Mouse (Mus musculus): Measurements from ENCODE around the gene Rps11. TPM values are rescaled to one million over a fixed set of nuclear protein-coding genes. Genes with fewer than 3 reads are reported as not detected.

Rps11 gene
- polyA plus RNA-seq, 1 experiment: 2,217 TPM

DNA sequence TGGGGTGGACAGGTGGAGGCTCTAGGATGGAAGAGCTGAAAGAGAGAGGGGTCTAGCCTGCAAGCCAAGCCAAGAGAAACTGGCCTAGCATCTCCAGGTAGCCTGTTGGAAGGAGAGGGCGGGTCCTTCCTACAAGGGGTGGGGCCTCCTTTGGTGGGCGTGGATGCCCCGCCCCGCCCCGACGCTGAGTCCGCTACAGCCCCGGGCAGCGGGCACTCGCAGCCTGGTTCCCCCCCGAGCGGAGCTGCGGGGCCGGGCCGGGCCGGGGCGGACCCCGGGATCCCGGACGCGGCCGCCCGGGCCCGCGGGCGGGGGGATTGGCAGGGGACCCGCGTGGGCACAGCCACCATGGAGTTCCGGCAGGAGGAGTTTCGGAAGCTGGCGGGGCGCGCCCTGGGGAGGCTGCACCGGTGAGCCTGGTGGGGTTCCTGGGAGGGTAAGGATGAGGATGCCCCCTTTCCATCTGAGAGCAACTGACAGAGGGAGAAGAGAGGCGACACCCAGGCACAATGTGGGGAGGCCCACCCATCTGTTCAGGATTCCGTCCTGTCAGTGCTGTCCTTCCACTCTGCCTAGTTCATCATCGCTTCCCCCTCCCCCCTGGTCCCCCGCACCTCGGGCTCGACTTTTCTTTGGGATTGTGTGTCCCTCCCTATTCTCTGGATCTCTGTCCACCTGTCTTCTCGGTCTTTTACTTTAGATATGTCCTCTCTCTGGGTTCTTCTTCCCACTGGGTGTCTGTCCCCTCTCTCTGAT lies 39.7 kb upstream of the Rps11 start, which contains the start of gene Slc17a7:
Slc17a7 (plus strand) TSS at position 215 of the 756 bp plus-strand sequence.
- H3ac ChIP-seq (ENCODE audit: control insufficient read depth, insufficient read length): no peak within 1 kb of the TSS
- no peaks in the 10 kb centered on the region for H3K79me2 ChIP-seq (ENCODE audit: control insufficient read depth, insufficient read depth)
- H3K27me3 ChIP-seq (ENCODE audit: control insufficient read depth, insufficient read depth, insufficient read length): peaks cover 54% of the 10 kb centered on the region
- peak within 1 kb of the TSS; percentile 27 for H3K4me2 ChIP-seq (ENCODE audit: low read depth)
- H3K4me3 ChIP-seq: no peak within 1 kb of the TSS
- TF ChIP-seq E2F4 (IDR thresholded peaks at IDR 0.05; ENCODE audit: insufficient read depth) (no peak), MYOD1 (IDR thresholded peaks at IDR 0.05; ENCODE audit: control insufficient read depth in 1 of 3, insufficient read length in 2 of 3, low read depth in 2 of 3) (no peak), REST (IDR thresholded peaks at IDR 0.05; ENCODE audit: insufficient read depth, insufficient read length) (no peak), SRF (IDR thresholded peaks at IDR 0.05; ENCODE audit: control insufficient read depth, insufficient read length, low read depth) (no peak), USF1 (IDR thresholded peaks at IDR 0.05; ENCODE audit: low read depth) (no peak), TCF12 (IDR thresholded peaks at IDR 0.05; ENCODE audit: insufficient read depth, poor library complexity, severe bottlenecking) (no peak), CEBPB (IDR thresholded peaks at IDR 0.05; ENCODE audit: insufficient read depth, poor library complexity, severe bottlenecking) (no peak), MAX (IDR thresholded peaks at IDR 0.05; ENCODE audit: low read depth) (no peak), POLR2A (IDR thresholded peaks at IDR 0.05; ENCODE audit: insufficient read length, low read depth) (no peak), MYOG (IDR thresholded peaks at IDR 0.05; ENCODE audit: control insufficient read depth in 1 of 3, insufficient read depth in 1 of 3, insufficient read length in 2 of 3, low read depth in 2 of 3) (no peak), TCF3 (IDR thresholded peaks at IDR 0.05; ENCODE audit: insufficient read length, low read depth) (no peak), POLR2AphosphoS2 (IDR thresholded peaks at IDR 0.05; ENCODE audit: insufficient read length, low read depth) (no peak)
- H3K36me3 ChIP-seq (ENCODE audit: control insufficient read depth, insufficient read depth): no peaks in the 10 kb centered on the region

GRCm38 (mm10) chr7:45162996-45163615 lies 38.9 kb upstream of the Rps11 start:
- Histone ChIP-seq H3K36me3 (ENCODE audit: control insufficient read depth, insufficient read depth) (no peaks in the 10 kb centered on the region), H3K4me2 (ENCODE audit: low read depth) (no peak overlapping the region), H3K27me3 (ENCODE audit: control insufficient read depth, insufficient read depth, insufficient read length) (peaks cover 46% of the 10 kb centered on the region), H3K79me2 (ENCODE audit: control insufficient read depth, insufficient read depth) (no peaks in the 10 kb centered on the region), H3ac (ENCODE audit: control insufficient read depth, insufficient read length) (no peak overlapping the region), H3K4me3 (no peak overlapping the region)
- TF ChIP-seq SRF (IDR thresholded peaks at IDR 0.05; ENCODE audit: control insufficient read depth, insufficient read length, low read depth) (no peak), REST (IDR thresholded peaks at IDR 0.05; ENCODE audit: insufficient read depth, insufficient read length) (no peak), MAX (IDR thresholded peaks at IDR 0.05; ENCODE audit: low read depth) (no peak), POLR2AphosphoS2 (IDR thresholded peaks at IDR 0.05; ENCODE audit: insufficient read length, low read depth) (no peak)

DNA sequence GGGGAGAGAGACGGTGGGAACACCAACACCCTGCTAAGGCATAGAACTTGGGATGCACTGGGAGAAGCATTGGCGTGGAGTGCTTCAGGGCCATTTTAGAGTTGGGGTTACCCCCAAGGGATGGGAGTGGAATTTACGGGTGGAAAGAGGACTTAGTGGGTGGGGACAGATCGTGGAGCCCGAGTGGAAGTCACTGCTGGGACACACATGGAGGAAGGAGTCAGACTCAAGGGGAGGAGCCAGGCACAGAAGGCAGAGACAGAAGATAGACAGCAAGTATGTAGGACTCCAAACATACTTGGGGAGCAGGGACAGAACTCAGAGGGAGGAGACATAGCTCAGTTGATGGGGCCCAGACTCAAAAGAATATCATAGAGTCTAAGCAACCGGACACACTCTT lies 38.3 kb upstream of the Rps11 start:
- H3K79me2 ChIP-seq (ENCODE audit: control insufficient read depth, insufficient read depth): no peaks in the 10 kb centered on the region
- H3K27me3 ChIP-seq (ENCODE audit: control insufficient read depth, insufficient read depth, insufficient read length): peaks cover 40% of the 10 kb centered on the region
- TF ChIP-seq USF1 (IDR thresholded peaks at IDR 0.05; ENCODE audit: low read depth): no peak
- no peak for TF ChIP-seq MYOG (IDR thresholded peaks at IDR 0.05; ENCODE audit: control insufficient read depth in 1 of 3, insufficient read depth in 1 of 3, insufficient read length in 2 of 3, low read depth in 2 of 3)
- TF ChIP-seq TCF12 (IDR thresholded peaks at IDR 0.05; ENCODE audit: insufficient read depth, poor library complexity, severe bottlenecking): no peak
- TF ChIP-seq REST (IDR thresholded peaks at IDR 0.05; ENCODE audit: insufficient read depth, insufficient read length): no peak
- TF ChIP-seq E2F4 (IDR thresholded peaks at IDR 0.05; ENCODE audit: insufficient read depth): no peak
- TF ChIP-seq POLR2AphosphoS2 (IDR thresholded peaks at IDR 0.05; ENCODE audit: insufficient read length, low read depth): no peak
- TF ChIP-seq SRF (IDR thresholded peaks at IDR 0.05; ENCODE audit: control insufficient read depth, insufficient read length, low read depth): no peak
- no peak for TF ChIP-seq POLR2A (IDR thresholded peaks at IDR 0.05; ENCODE audit: insufficient read length, low read depth)
- TF ChIP-seq TCF3 (IDR thresholded peaks at IDR 0.05; ENCODE audit: insufficient read length, low read depth): no peak
- no peak for TF ChIP-seq MAX (IDR thresholded peaks at IDR 0.05; ENCODE audit: low read depth)
- no peak for TF ChIP-seq CEBPB (IDR thresholded peaks at IDR 0.05; ENCODE audit: insufficient read depth, poor library complexity, severe bottlenecking)
- TF ChIP-seq MYOD1 (IDR thresholded peaks at IDR 0.05; ENCODE audit: control insufficient read depth in 1 of 3, insufficient read length in 2 of 3, low read depth in 2 of 3): no peak
- H3ac ChIP-seq (ENCODE audit: control insufficient read depth, insufficient read length): no peak overlapping the region
- H3K4me2 ChIP-seq (ENCODE audit: low read depth): peak overlapping the region; percentile 70
- no peak overlapping the region for H3K4me3 ChIP-seq
- H3K36me3 ChIP-seq (ENCODE audit: control insufficient read depth, insufficient read depth): no peaks in the 10 kb centered on the region

GRCm38 (mm10) chr7:45161612-45162473 lies 37.6 kb upstream of the Rps11 start:
- H3K4me3 ChIP-seq: no peak overlapping the region
- H3K4me2 ChIP-seq (ENCODE audit: low read depth): peak overlapping the region; percentile 70
- no peak overlapping the region for H3ac ChIP-seq (ENCODE audit: control insufficient read depth, insufficient read length)
- TF ChIP-seq TCF12 (IDR thresholded peaks at IDR 0.05; ENCODE audit: insufficient read depth, poor library complexity, severe bottlenecking): no peak
- TF ChIP-seq MAX (IDR thresholded peaks at IDR 0.05; ENCODE audit: low read depth): no peak
- TF ChIP-seq REST (IDR thresholded peaks at IDR 0.05; ENCODE audit: insufficient read depth, insufficient read length): no peak
- TF ChIP-seq TCF3 (IDR thresholded peaks at IDR 0.05; ENCODE audit: insufficient read length, low read depth): no peak
- TF ChIP-seq SRF (IDR thresholded peaks at IDR 0.05; ENCODE audit: control insufficient read depth, insufficient read length, low read depth): no peak
- TF ChIP-seq USF1 (IDR thresholded peaks at IDR 0.05; ENCODE audit: low read depth): no peak
- TF ChIP-seq MYOG (IDR thresholded peaks at IDR 0.05; ENCODE audit: control insufficient read depth in 1 of 3, insufficient read depth in 1 of 3, insufficient read length in 2 of 3, low read depth in 2 of 3): peak in 2 of 3 experiments; percentile 62 to 68
- TF ChIP-seq POLR2A (IDR thresholded peaks at IDR 0.05; ENCODE audit: insufficient read length, low read depth): no peak
- peak in 2 of 3 experiments; percentile 46 to 75 for TF ChIP-seq MYOD1 (IDR thresholded peaks at IDR 0.05; ENCODE audit: control insufficient read depth in 1 of 3, insufficient read length in 2 of 3, low read depth in 2 of 3)
- TF ChIP-seq E2F4 (IDR thresholded peaks at IDR 0.05; ENCODE audit: insufficient read depth): no peak
- TF ChIP-seq POLR2AphosphoS2 (IDR thresholded peaks at IDR 0.05; ENCODE audit: insufficient read length, low read depth): no peak
- TF ChIP-seq CEBPB (IDR thresholded peaks at IDR 0.05; ENCODE audit: insufficient read depth, poor library complexity, severe bottlenecking): no peak
- H3K36me3 ChIP-seq (ENCODE audit: control insufficient read depth, insufficient read depth): no peaks in the 10 kb centered on the region
- no peaks in the 10 kb centered on the region for H3K79me2 ChIP-seq (ENCODE audit: control insufficient read depth, insufficient read depth)
- peaks cover 33% of the 10 kb centered on the region for H3K27me3 ChIP-seq (ENCODE audit: control insufficient read depth, insufficient read depth, insufficient read length)

Data from myocyte (in vitro differentiated cells).